Mouse (Mus musculus) kidney, postnatal 36 days (tissue): ENCODE data around the gene Bst2.

ENCODE experiments used
- DNase-seq, 2 experiments: peaks; one replicate each; pipeline ENCODE4 v3.0.0; 2021 to 2022; ENCODE audit warnings: mixed read lengths in 2 of 2

Gene Bst2

GRCm38 (mm10) chr8:71558958-71559690 lies 21.9 kb upstream of the Bst2 start:
- peak; percentile 88 to 90 for DNase-seq

GRCm38 (mm10) chr8:71558071-71558957 lies 21.1 kb upstream of the Bst2 start, which contains the start of gene Tmem221:
Tmem221 (minus strand) TSS chr8:71558871.
- no peak for DNase-seq

DNA sequence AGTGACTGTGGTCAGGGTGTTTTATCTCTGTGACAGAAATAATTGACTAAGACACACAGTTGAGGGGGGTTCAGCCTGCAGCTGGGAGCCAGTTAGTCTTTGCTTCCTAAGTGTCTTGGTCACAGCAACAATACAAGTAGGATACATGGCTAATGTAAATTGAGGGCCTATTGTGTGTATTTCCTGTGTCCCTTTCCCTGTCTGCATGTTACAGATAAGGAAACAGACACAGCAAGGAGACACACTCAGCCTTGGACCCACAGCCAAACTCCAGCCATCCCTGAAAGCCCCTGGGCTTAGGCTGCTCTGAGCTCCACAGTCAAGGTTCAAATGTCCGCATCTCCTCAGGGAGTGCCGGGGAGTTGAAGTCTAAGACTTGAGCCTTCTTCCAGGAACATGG lies 17.4 kb upstream of the Bst2 start:
- DNase-seq = no peak

DNA sequence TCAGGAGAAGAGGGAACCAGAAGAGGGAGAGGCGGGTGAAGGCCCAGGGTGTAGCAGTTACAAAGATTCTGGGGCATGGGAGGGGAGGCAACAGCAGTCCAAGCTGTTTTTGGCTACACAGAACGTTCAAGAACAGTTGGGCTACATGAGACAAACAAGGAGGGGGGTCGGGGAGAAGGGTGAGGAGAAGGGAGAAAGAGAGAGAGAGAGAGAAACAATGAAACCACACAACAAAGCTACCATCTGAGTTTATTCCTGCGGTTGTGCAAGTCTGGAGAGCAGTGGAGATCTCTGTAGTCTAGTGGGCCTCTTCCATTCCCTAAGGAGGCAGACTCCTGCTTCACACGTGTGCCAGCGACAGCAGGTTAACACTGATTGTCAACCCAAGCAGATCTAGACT lies 16.7 kb upstream of the Bst2 start:
- DNase-seq = no peak

DNA sequence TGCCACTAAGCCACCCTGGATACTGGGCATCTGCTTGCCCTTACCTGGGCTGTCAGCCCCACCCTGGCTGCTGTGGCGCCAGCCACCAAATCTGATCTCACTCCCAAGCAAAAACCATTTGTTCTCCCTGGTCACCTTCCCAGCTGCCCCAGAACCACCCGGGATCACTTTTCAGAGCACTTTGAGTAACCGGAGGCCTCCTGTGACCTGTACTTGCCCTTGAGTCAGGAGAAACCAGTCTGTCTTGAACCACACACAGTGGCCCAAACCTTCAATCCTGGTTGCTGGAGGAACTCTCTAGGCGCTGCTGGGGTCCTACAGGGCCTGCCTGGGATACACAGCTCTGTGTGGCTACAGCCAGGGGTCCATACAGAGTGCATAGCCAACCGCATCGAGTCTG lies 15.5 kb upstream of the Bst2 start:
- DNase-seq = no peak

- DNase-seq = no peak
Observed at GRCm38 (mm10) chr8:71550754-71551153, 13.5 kb upstream of the Bst2 start.

- no peak for DNase-seq
Observed at GRCm38 (mm10) chr8:71547590-71547989, 10.3 kb upstream of the Bst2 start.

GRCm38 (mm10) chr8:71545053-71545452 lies 7.8 kb upstream of the Bst2 start:
- DNase-seq = no peak

DNA sequence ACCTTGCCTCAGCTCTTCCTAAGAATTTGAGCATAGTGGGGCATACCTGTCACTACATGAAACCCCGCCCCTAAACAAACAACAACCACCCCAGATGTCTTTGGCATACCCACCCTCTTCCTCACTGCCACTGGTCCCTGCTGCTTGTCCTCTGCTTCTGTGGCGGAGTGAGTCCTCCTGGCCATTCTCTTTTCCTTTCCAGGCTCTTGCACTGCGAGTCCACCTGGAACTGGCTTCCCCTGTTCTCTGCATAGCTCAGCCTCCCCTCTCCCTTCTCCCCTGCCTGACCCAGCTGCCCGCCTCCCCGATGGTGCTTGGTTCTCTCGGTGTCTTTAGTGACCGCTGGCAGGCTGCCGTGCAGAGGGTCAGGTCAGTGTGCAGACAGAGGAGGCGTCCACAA lies 6.5 kb upstream of the Bst2 start:
- no peak for DNase-seq

GRCm38 (mm10) chr8:71542632-71543343 lies 5.5 kb upstream of the Bst2 start, which contains the start of gene Mvb12a:
Mvb12a (plus strand) TSS chr8:71542922.
- DNase-seq = peak; percentile 97 to 100

DNA sequence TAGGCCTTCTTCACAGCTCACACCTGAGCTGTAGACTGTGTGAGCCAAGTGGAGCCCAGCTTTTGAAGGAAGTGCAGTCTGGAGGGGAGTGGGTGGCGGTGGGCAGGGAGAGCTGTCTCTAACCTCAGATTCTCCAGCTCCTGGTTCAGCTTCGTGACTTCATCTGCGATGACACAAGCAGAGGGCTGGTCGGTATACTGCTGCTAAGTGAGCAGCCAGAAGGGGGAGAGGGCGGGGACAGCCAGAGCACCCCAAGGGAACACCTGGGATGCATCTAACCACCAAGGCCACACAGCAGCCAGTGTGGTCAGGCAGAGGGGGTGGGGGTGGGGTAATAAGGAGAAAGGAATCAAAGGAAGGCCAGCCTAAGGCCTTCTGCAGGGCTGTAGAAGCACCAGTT lies 1.6 kb downstream of the Bst2 start:
- DNase-seq = no peak

- DNase-seq = no peak
Observed at GRCm38 (mm10) chr8:71534263-71534810, 2.9 kb downstream of the Bst2 start.

DNA sequence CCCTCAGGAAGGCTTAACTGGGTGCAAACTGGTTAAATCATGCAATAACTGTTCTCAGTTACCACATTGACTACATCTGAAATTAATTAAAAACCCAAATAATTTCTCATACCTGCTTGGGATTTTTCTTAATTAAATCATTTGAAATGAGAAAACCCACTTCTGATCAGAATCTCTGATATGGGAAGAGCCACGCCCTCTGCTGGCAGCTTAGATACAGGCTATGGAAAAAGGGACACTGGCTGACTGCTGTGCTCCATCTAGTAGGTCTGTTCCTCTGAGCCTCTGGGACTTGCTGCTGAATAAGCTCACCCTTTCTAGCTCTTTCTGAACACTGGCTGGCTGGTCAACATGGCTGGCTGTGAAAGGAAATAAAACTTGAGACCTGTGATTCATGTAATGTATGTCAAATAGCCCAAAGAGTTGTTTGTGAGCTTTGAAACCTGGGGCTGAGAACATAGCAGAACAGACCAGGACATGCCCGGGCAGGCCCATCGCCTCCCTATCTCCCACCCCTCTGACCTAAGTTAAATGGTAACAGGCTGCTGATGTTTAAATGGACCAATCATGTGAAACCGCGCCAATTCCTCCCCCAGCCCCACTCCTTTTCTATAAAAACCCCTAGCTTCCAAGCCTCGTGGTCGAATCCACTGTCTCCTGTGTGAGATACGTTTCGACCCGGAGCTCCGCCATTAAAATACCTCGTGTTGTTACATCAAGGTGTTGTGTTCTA lies 6.4 kb downstream of the Bst2 start:
- peak; percentile 43 to 70 for DNase-seq

- DNase-seq = peak; percentile 53 to 62
Observed at GRCm38 (mm10) chr8:71528362-71529073, 8.7 kb downstream of the Bst2 start.

- DNase-seq = no peak
Observed at GRCm38 (mm10) chr8:71527162-71527870, 9.9 kb downstream of the Bst2 start.

GRCm38 (mm10) chr8:71526272-71526671 lies 11.0 kb downstream of the Bst2 start:
- DNase-seq = no peak

DNA sequence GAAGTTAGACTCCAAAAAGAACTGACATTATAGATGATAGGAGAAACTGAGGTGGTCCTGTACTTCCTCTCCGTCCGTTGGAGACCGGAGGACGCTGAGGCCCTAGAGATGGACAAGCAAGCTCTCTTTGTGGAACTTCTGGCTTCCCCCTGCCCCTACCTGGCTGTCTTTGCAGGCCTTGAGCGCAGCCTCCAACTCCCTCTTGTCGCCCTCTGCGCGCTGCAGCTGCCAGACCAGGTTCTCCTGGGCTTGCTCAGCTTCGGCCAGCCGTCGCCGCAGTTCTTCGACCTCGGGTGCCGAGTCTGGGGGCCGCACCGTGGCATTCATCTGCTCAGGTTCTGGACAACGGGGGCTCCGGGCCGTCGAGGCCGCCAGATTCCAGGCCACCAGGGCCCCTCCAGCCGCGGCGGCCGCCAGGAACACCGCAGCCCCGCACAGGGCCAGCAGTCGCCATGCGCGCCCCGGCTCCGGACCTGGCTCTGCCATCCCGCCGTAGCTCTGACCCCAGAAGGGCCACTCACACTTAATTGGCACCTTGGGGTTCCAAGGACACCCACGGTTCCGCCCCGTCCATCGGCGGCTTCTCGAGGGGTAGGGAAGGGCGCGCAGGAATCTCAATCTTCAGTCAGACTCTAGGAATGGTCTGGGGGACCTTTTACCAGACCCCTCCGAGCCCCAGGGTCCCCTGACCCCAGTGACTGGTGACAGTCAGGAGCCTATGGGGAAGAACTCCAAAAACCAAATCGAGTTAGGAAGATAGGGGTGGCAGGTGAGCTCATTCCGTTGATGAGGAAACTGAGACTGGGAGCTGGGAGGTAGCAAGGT lies 11.8 kb downstream of the Bst2 start, which contains the start of gene Ccdc194:
TSS of gene Ccdc194 (minus strand) at position 486 of the 825 bp plus-strand sequence.
- no peak for DNase-seq

DNA sequence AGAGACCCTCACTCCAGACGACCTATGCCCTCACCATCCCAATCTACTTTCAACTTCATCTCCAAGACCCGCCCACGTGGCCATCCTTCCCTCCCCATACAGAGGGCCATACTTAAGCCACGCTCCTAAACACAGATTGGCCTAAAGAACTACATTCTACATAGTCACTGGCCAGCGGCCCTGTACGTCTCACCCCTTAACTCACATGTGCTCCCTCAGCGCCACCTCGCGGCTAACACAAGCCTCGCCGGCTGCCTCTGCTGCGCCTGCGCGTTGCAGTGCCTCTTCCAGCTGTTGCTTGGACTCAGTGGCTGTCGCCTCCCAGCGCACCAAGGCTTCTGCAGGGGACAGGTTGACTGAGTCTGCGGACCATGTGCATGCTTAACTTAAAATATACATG lies 15.6 kb downstream of the Bst2 start:
- DNase-seq = peak; percentile 92 to 96

GRCm38 (mm10) chr8:71519037-71519825 lies 18.0 kb downstream of the Bst2 start:
- DNase-seq = peak; percentile 72 to 87
